Mouse (Mus musculus) brain, embryonic 14.5 days (tissue): ENCODE measurements around the gene S100z. TPM values are rescaled to one million over a fixed set of nuclear protein-coding genes. Genes with fewer than 3 reads are reported as not detected.

Experiments
- DNase-seq: peaks from one replicate; pipeline ENCODE4 v3.0.0-alpha.2; 2011; ENCODE audit warnings: low read depth
- CTCF ChIP-seq: fragments of 200-500 bp; IDR thresholded peaks from 2 replicates; pipeline ENCODE4 v1.5.1; 2012; ENCODE audit warnings: inconsistent platforms, mild to moderate bottlenecking, moderate library complexity, borderline replicate concordance; ENCODE audit not compliant: insufficient read depth, insufficient read length; ENCODE audit errors: extremely low read depth
- POLR2A ChIP-seq: fragments of 200-500 bp; IDR thresholded peaks from 2 replicates; pipeline ENCODE4 v1.6.1; 2012; ENCODE audit warnings: mild to moderate bottlenecking, inconsistent platforms, borderline replicate concordance; ENCODE audit not compliant: poor library complexity, insufficient read depth, insufficient read length, severe bottlenecking; ENCODE audit errors: extremely low read depth
- polyA plus RNA-seq: library from polyadenylated mRNA; depleted of rRNA; stranded (reverse); fragments of >200 nt; gene quantifications from 2 replicates; pipeline ENCODE4 v1.2.3, GENCODE M21; 2012

The S100z gene
- polyA plus RNA-seq, 1 experiment = not detected

DNA sequence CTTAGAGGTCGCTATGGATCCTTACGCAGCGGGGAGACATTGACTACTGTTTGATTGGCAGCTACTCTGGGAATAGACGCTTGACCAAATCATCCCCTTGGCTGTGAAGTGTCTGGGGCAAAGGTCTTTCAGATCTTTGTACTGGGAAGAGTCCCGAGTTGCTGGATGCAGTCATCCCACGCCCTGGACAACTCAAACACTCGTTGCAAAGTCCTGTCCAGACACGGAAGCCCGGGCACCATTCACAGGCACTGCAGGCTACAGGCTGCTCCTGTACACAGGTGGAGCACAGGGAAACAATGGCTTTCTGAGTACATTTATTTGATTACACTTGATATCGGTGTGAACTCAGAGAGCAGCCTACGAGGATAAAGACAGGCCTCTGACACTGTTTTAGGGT, 12.8 kb upstream of the S100z start:
- TF ChIP-seq POLR2A (no peak), CTCF (no peak)
- DNase-seq = no peak

DNA sequence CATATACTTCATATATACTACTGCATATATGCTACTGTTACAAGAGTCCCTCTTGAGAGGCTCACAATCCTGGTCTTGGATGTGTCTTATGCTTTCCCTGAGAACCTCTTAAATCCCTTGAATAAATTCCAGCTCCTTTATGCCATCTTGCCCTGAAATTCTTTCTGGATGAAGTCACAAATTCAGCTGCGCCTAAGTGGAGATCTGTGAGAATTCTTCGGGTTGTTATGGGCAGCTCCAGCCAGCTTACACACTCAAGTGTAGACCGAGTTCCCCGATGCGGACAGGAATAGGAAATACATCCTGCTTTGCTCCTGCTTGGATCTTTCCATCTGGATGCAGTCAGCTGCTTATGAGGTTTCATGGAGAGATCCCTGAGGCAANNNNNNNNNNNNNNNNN, 6.1 kb upstream of the S100z start:
- DNase-seq = peak; percentile 69
- TF ChIP-seq POLR2A (no peak), CTCF (no peak)

DNA sequence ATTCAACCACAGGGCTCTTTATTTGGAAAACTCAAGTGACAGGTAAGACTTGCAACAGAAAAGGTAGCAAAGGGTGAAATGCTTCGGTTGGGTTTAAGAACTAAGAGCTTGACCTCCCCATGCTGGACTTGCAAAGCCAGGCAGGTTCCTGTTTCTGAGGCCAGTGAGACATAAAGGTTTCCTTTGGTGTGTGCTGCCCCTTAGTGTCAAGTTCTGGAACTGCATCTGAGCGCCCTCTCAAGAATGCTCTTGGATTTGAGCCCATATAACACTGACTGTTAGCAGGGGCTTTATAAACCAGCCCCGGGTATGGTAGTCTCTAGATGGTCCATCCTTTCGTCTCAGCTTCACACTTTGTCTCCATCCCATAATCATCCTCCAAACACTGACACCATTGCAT, 2.9 kb upstream of the S100z start:
- DNase-seq = peak; percentile 91
- no peak for TF ChIP-seq POLR2A
- TF ChIP-seq CTCF = peak; percentile 91

DNA sequence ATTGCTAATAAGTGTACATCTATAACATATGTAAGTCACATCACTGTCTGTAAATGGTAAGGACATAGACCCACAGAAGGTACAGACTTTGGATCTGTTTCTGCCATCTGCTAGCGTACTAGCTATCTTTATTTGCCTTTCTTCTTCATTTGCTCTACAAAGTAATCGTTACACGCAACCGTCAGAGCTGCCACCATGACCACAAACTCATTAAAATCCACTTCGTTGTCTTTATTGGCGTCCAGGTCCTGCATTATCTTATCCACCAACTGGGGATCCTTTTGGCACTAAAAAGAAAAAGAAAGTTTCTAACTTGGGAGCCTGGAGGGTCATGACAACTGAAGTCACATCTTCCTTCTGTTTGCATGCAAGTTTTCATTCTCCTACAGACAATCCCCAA, 1.3 kb downstream of the S100z start:
- DNase-seq = no peak

DNA sequence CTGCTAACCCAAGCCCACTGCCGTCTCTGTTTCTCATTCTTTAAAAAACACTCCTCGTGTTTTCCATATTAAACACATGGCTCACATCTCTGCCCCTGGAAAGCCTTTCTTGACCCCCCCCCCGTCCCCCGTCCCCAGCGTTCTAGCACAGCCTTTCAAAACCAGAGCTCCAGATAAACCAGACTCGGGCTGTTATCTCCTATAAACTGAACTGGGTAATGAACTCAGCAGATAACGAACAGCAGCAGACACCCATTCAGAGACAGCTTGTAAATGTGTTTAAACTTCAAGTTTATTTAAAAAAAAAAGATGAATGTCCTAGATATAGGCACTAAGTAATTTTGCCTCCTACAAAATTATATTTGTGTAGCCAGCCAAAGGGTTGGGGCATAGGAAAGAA, 3.4 kb downstream of the S100z start:
- DNase-seq = no peak
- TF ChIP-seq CTCF = no peak
- no peak for TF ChIP-seq POLR2A

More for the DNA sequence above, 1.3 kb downstream of the S100z start:
- TF ChIP-seq CTCF (no peak), POLR2A (no peak)

DNA sequence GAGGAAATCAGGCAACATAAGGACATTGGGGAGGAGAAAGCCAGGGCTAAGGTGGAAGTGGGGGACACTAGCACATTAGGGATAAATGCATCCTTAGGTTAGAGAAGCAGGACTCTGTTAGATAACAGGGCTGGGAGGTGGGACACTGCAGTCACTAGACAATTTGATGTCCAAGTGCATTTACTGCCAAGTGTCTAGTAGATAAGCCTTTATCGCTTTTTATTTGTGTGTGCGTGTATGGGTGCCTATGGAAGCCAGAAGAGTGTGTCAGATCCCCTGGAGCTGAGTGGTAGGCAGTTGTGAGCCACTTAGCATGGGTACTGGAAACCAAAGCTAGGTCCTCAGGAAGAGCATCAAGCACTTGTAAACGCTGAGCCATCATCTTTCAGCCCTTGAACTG, 4.2 kb downstream of the S100z start:
- no peak for TF ChIP-seq POLR2A
- TF ChIP-seq CTCF = no peak
- no peak for DNase-seq

DNA sequence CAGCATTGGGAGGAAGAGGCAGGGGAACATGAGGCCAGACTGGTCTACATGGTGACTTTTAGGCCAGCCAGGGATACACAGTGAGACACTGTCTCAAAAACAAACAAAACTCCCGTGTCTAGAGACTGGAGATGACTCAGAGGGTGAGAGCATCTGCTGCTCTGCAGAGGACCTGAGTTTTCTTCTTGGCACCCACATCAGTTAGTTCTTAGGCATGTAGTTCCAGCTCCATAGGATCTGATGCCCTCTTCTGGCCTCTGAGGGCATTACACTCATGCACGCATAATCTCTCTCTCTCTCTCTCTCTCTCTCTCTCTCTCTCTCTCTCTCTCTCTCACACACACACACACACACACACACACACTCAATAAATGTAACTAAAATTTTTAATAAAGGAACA, 7.6 kb downstream of the S100z start:
- peak; percentile 47; the same call in 1 of the 2 replicates for TF ChIP-seq CTCF
- TF ChIP-seq POLR2A = no peak
- peak; percentile 25 for DNase-seq

DNA sequence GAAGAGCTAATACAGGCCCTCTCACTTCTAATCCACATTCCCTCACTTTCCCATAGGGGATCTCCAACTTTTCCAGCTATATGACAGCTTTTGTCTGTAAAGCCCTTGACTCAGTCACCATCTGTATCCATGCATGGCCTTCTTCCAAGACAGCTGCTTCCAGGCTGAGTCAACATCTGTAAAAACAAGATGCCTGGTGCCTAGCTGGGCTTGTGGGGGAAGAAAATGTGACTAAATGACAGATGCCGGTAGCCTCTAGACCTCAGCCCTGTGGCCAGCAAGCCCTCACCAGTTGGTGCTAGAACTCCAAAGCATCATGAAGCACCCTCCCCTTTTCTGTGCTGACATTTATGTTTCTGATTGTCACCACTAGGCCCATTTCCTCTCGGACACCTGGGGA, 27.0 kb downstream of the S100z start:
- no peak for TF ChIP-seq POLR2A
- TF ChIP-seq CTCF = no peak
- DNase-seq = no peak

DNA sequence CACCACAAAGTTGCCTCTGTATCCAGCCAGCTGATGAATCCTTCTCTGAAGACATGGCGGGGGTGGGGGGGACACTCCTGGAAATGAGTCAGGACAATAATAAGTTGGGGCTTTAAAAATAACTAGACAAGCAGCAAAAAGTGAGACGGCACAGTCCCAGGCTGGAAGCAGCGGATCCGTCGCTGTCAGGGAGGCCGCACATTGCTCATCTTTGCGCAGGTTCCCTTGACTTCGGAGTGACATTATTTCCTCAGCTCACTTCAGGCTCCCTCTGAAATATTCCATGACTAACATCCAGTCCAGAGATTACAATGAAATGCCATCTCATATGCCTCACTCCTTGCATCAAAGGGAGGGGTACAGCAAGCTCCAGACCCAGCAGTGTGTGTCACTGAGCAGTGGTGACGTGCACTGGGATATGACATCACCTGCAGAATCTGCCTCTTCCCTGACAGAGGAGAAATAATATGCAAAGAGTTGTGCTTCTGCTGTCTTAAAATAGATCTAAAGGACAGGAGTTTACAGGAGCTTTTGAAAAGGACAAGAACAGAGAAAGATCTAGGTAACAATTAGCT, 27.8 kb downstream of the S100z start:
- DNase-seq = no peak
- no peak for TF ChIP-seq POLR2A
- TF ChIP-seq CTCF = no peak

DNA sequence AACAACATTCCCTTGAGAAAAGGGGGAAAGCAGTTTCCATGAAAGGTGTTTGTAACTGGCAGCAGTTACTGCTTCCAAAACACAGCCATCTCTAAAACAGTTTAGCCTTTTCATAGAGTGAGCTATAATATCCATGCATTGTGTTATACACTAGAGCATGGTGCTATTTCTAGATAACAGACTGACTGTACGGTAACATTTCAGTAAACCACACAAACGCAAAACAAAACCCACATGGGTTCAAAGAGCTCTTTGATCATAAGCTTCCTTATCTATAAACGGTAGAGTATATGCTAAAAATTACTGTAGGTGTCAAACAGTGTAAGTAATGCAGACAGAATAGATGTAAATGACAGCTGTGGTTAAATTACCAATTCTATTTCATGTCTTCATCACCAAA, 28.8 kb downstream of the S100z start:
- no peak for DNase-seq
- TF ChIP-seq CTCF = no peak
- no peak for TF ChIP-seq POLR2A

DNA sequence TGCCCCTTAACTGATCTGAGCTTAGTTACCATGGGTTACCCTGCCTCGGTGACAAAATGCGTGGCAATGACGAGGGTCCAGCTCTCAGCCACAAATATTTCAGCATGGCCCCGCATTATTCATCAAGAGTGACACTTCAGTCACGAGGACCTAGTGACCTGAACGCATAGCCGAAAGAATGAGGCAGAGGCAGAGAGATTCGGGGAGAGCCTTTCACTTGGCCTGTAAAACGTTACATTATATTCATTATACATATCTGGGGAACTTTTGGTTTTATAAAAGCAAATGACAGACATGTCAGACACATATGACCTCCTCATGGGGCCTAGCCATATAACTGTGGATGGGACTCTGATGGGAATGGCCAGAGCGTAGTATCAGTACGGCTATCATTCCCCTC, 33.7 kb downstream of the S100z start, which contains the start of gene Crhbp:
Gene Crhbp, minus strand, starts transcription at position 101 of the 400 bp plus-strand sequence.
- no peak for DNase-seq
- TF ChIP-seq CTCF (no peak), POLR2A (no peak)

DNA sequence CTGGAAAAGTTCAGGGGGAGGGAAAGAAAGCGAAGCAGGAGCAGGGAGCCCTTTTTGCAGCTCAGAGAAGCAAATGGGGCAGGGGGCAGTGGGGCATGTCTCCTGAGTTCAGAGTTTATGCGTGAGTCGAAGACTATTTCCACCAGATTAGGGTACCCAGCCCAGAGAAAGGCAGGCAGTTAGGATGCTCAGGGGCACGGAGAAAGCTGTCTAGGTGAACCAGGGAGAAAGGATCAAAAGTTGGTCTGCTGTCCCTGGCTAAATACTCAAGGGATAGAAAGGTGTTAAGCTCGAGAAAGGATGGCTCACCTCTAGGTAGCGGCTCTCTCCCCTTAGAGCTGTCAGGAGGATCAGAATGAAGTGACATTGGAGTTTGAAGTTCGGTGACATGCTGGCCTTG, 34.2 kb downstream of the S100z start:
- DNase-seq = no peak
- TF ChIP-seq POLR2A (no peak), CTCF (no peak)

DNA sequence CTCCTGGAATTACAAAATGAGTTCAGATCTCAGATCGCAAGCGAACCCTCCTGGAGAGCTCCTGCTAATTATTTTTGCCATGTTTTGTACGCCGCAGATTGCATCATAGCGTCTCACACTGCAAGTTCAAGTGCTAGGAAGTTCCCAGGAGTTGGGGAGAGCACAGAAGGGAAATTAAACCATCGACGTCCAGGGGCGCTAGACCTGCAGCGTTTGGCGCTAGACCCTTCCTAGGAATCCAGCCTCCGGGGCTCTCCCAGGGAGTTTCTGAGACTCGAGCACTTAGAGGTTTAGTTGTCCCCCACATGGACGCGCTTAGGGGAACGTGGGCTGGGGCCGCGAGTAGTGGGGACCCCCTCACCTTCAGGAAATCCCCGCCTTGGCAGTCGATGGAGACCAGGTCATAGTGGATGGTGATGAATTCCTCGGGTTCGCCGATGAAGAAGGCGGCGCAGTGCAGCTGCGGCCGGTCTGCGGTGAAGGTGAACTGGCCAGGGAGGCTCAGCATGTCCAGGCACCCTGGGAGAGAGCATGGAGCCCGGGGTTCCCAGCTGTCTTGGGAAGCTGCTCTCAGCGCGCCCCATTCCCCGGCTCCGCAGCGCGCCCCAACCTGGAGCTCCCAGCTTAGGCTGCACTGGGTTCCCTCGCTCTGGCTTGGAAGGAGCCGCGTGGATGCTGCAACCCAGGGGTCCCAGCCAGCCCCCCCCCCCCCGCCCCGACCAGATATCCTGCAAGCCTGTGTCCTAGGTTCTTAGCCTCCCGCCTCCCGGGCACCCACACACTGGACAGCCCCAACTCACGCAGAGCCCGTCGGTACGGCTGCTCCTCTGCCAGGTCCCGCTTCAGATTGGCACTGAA, 34.9 kb downstream of the S100z start:
- peak; percentile 70 for DNase-seq
- TF ChIP-seq POLR2A (no peak), CTCF (peak; percentile 59)
